Mouse (Mus musculus): ENCODE data around the gene Hist2h2be.

DNA sequence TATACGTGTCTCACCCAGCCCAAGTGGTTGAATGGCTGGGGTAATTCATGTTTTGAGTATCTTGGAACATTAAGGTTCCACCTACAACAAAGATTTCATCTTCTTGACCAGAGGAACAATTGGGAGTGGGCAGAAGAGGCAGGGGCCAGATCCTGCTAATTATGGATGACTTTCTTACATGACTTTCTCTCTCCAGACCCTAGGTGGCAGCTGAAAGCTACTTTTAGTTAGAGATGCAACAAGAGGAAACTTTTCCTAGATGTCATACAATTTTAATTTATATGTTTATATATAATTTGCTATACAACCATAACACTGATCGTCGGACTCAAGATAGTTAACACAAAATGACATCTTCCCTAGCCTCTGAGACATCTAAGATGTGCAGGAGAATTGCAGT lies 13.1 kb upstream of the Hist2h2be start:
- no peak for TF ChIP-seq EP300 (optimal IDR thresholded peaks at IDR 0.05)
- peak; percentile 59 for TF ChIP-seq CTCF (IDR thresholded peaks at IDR 0.05; ENCODE audit: low read depth)
